Mouse (Mus musculus) G1E (cell line): Measurements from ENCODE around the gene Myo1d.

Source experiments
- CTCF ChIP-seq: IDR thresholded peaks from 2 replicates; pipeline ENCODE4 v1.5.1; 2012; ENCODE audit warnings: low read depth, low read length, inconsistent platforms, mixed read lengths
- TAL1 ChIP-seq: conservative IDR thresholded peaks from 2 replicates; pipeline ENCODE4 v1.6.1; 2012; ENCODE audit warnings: low read depth, low read length, inconsistent platforms, mixed read lengths

- TF ChIP-seq CTCF (no peak), TAL1 (no peak)
Measured at GRCm38 (mm10) chr11:80742462-80742861, 37.4 kb downstream of the Myo1d start.
